Mouse (Mus musculus): ENCODE results near the gene Rps27l. TPM values are rescaled to one million over a fixed set of nuclear protein-coding genes. Genes with fewer than 3 reads are reported as not detected.

Gene Rps27l
- polyA plus RNA-seq (2014; fragmentation: Illumina TruSeq; extraction: RNeasy Lipid Tissue Mini Kit (QIAGEN cat#74804)) = 438 TPM

GRCm38 (mm10) chr9:66945647-66946641 lies at the start of gene Rps27l:
TSS of gene Rps27l (plus strand) at chr9:66946086.

GRCm38 (mm10) chr9:66919382-66919971 lies 26.4 kb upstream of the Rps27l start, which contains the start of gene Rab8b:
TSS of gene Rab8b (minus strand) at chr9:66919687.

GRCm38 (mm10) chr9:66975239-66975645 lies 29.4 kb downstream of the Rps27l start, which contains the start of gene Lactb:
TSS of gene Lactb (minus strand) at chr9:66975484.

Other genes starting within 250 kb of the Rps27l start
- 6.4 TPM for gene Car12, start 232.4 kb upstream of the Rps27l start, polyA plus RNA-seq (2014; fragmentation: Illumina TruSeq; extraction: RNeasy Lipid Tissue Mini Kit (QIAGEN cat#74804))
- 29.6 TPM for gene Aph1b, start 150.6 kb upstream of the Rps27l start, polyA plus RNA-seq (2014; fragmentation: Illumina TruSeq; extraction: RNeasy Lipid Tissue Mini Kit (QIAGEN cat#74804))
- gene Gm10647, start 149.0 kb upstream of the Rps27l start, polyA plus RNA-seq (2014; fragmentation: Illumina TruSeq; extraction: RNeasy Lipid Tissue Mini Kit (QIAGEN cat#74804)) = 0.29 TPM
- gene Aph1c, start 111.4 kb upstream of the Rps27l start, polyA plus RNA-seq (2014; fragmentation: Illumina TruSeq; extraction: RNeasy Lipid Tissue Mini Kit (QIAGEN cat#74804)) = 8.3 TPM
- gene Rab8b, start 26.4 kb upstream of the Rps27l start, polyA plus RNA-seq (2014; fragmentation: Illumina TruSeq; extraction: RNeasy Lipid Tissue Mini Kit (QIAGEN cat#74804)) = 93.7 TPM
- gene Lactb, start 29.4 kb downstream of the Rps27l start, polyA plus RNA-seq (2014; fragmentation: Illumina TruSeq; extraction: RNeasy Lipid Tissue Mini Kit (QIAGEN cat#74804)) = 11.4 TPM
- 818 TPM for gene Tpm1, start 103.3 kb downstream of the Rps27l start, polyA plus RNA-seq (2014; fragmentation: Illumina TruSeq; extraction: RNeasy Lipid Tissue Mini Kit (QIAGEN cat#74804))

All from ovary, adult 10 weeks (tissue).